Mouse (Mus musculus): ENCODE data around the gene Tmem119.

GRCm38 (mm10) chr5:113775585-113775984 is 24.7 kb downstream of the Tmem119 start:
- TF ChIP-seq CTCF (IDR thresholded peaks at IDR 0.05; ENCODE audit: low read depth) (no peak), EP300 (IDR thresholded peaks at IDR 0.05; ENCODE audit: low read depth) (no peak)
